Mouse (Mus musculus) CH12.LX (cell line): ENCODE measurements around the gene Gen1. TPM values are rescaled to one million over a fixed set of nuclear protein-coding genes. Genes with fewer than 3 reads are reported as not detected.

ENCODE experiments used
- DNase-seq: peaks from one replicate; pipeline ENCODE4 v3.0.0-alpha.2; 2013; ENCODE audit errors: extremely low read depth
- H3K27ac ChIP-seq: 2 replicates; pipeline ENCODE4 v1.5.1; 2012; ENCODE audit warnings: low read depth, mild to moderate bottlenecking, control low read depth, moderate library complexity; ENCODE audit not compliant: insufficient read depth
- H3K27me3 ChIP-seq: replicated peaks from 2 replicates; pipeline ENCODE3; 2012; ENCODE audit warnings: inconsistent platforms
- H3K36me3 ChIP-seq, 2 experiments: replicated peaks in 1 of 2; 2 replicates each; pipeline versions ENCODE3 to v1.6.1; 2012; ENCODE audit warnings: inconsistent platforms in 1 of 2, low read length in 1 of 2, mild to moderate bottlenecking in 1 of 2, mixed read lengths in 1 of 2, moderate library complexity in 1 of 2; ENCODE audit not compliant: control insufficient read depth in 1 of 2, insufficient read depth in 1 of 2
- H3K4me1 ChIP-seq, 2 experiments: 2 replicates each; pipeline ENCODE4 v1.6.1; 2012; ENCODE audit warnings: inconsistent platforms in 1 of 2, moderate library complexity in 1 of 2; ENCODE audit not compliant: insufficient read depth in 2 of 2, control insufficient read depth in 1 of 2
- H3K4me2 ChIP-seq: 2 replicates; pipeline ENCODE4 v1.6.1; 2012; ENCODE audit warnings: low read depth, mild to moderate bottlenecking, control low read depth; ENCODE audit not compliant: poor library complexity, insufficient read depth, severe bottlenecking
- H3K4me3 ChIP-seq, 3 experiments: fragments of 150-350 bp in 1 of 3; sonication (generic) in 1 of 3; replicated peaks in 1 of 3; 2 replicates each; pipeline versions ENCODE3 to v1.5.1; 2011 to 2012; ENCODE audit warnings: low read depth in 2 of 3, low read length in 2 of 3, mild to moderate bottlenecking in 2 of 3, moderate library complexity in 2 of 3, control low read depth in 1 of 3, improper control_type of control experiment in 1 of 3, inconsistent platforms in 1 of 3, mixed read lengths in 1 of 3; ENCODE audit not compliant: poor library complexity in 1 of 3
- H3K79me2 ChIP-seq: replicated peaks from 2 replicates; pipeline ENCODE4 v1.6.1; 2012; ENCODE audit warnings: mild to moderate bottlenecking, moderate library complexity; ENCODE audit not compliant: control insufficient read depth, poor library complexity, insufficient read depth, severe bottlenecking; ENCODE audit errors: extremely low read depth
- H3K9ac ChIP-seq: 2 replicates; pipeline ENCODE4 v1.6.1; 2012; ENCODE audit warnings: low read depth, mild to moderate bottlenecking, control low read depth, moderate library complexity; ENCODE audit not compliant: insufficient read depth
- H3K9me3 ChIP-seq: replicated peaks from 2 replicates; pipeline ENCODE3; 2012; ENCODE audit warnings: low read length, inconsistent platforms, mixed read lengths
- BHLHE40 ChIP-seq: IDR thresholded peaks from 2 replicates; pipeline ENCODE4 v1.6.1; 2011; ENCODE audit warnings: mild to moderate bottlenecking, low read depth, low read length, improper control_type of control experiment
- CHD1 ChIP-seq: IDR thresholded peaks from 2 replicates; pipeline ENCODE4 v1.6.1; 2012; ENCODE audit warnings: low read depth, low read length, improper control_type of control experiment, inconsistent platforms
- CTCF ChIP-seq, 2 experiments: IDR thresholded peaks in 1 of 2; conservative IDR thresholded peaks in 1 of 2; 2 replicates each; pipeline ENCODE4 v1.5.1; 2011 to 2012; ENCODE audit warnings: low read depth in 2 of 2, low read length in 2 of 2, improper control_type of control experiment in 1 of 2, inconsistent platforms in 1 of 2, mild to moderate bottlenecking in 1 of 2, moderate library complexity in 1 of 2
- EP300 ChIP-seq: IDR thresholded peaks from 2 replicates; pipeline ENCODE4 v1.6.1; 2011; ENCODE audit warnings: low read length, improper control_type of control experiment
- ETS1 ChIP-seq: conservative IDR thresholded peaks from 2 replicates; pipeline ENCODE4 v1.6.1; 2012; ENCODE audit warnings: low read depth, mild to moderate bottlenecking, inconsistent platforms, low read length, improper control_type of control experiment, moderate library complexity
- GABPA ChIP-seq: IDR thresholded peaks from 2 replicates; pipeline ENCODE4 v1.6.1; 2012; ENCODE audit warnings: low read depth, low read length, improper control_type of control experiment, inconsistent platforms; ENCODE audit not compliant: insufficient replicate concordance
- IRF4 ChIP-seq: IDR thresholded peaks from 2 replicates; pipeline ENCODE4 v1.6.1; 2014; ENCODE audit warnings: low read depth, mild to moderate bottlenecking, inconsistent platforms, low read length, improper control_type of control experiment
- KAT2A ChIP-seq: IDR thresholded peaks from 2 replicates; pipeline ENCODE4 v1.6.1; 2012; ENCODE audit warnings: low read length, improper control_type of control experiment, inconsistent platforms; ENCODE audit not compliant: insufficient replicate concordance
- MEF2A ChIP-seq: IDR thresholded peaks from 2 replicates; pipeline ENCODE4 v1.6.1; 2014; ENCODE audit warnings: low read depth, mild to moderate bottlenecking, inconsistent platforms, low read length, improper control_type of control experiment, borderline replicate concordance
- NELFE ChIP-seq: IDR thresholded peaks from 2 replicates; pipeline ENCODE4 v1.6.1; 2011; ENCODE audit warnings: low read depth, low read length, improper control_type of control experiment
- PAX5 ChIP-seq: IDR thresholded peaks from 2 replicates; pipeline ENCODE4 v1.6.1; 2012; ENCODE audit warnings: low read length, inconsistent platforms, mixed read lengths
- RAD21 ChIP-seq: IDR thresholded peaks from 2 replicates; pipeline ENCODE4 v1.6.1; 2011; ENCODE audit warnings: low read depth, mild to moderate bottlenecking, low read length, improper control_type of control experiment, moderate library complexity
- RCOR1 ChIP-seq: conservative IDR thresholded peaks from 2 replicates; pipeline ENCODE4 v1.6.1; 2012; ENCODE audit warnings: low read depth, mild to moderate bottlenecking, inconsistent platforms, low read length, improper control_type of control experiment
- TBP ChIP-seq: conservative IDR thresholded peaks from 2 replicates; pipeline ENCODE4 v1.6.1; 2011; ENCODE audit warnings: low read depth, low read length, improper control_type of control experiment
- TCF12 ChIP-seq: IDR thresholded peaks from 2 replicates; pipeline ENCODE4 v1.6.1; 2014; ENCODE audit warnings: low read depth, mild to moderate bottlenecking, inconsistent platforms, low read length, improper control_type of control experiment
- UBTF ChIP-seq: IDR thresholded peaks from 2 replicates; pipeline ENCODE4 v1.6.1; 2012; ENCODE audit warnings: low read depth, mild to moderate bottlenecking, inconsistent platforms, low read length, improper control_type of control experiment, moderate library complexity
- USF1 ChIP-seq: IDR thresholded peaks from 2 replicates; pipeline ENCODE4 v1.6.1; 2014; ENCODE audit warnings: low read depth, mild to moderate bottlenecking, inconsistent platforms, low read length, improper control_type of control experiment
- USF2 ChIP-seq: conservative IDR thresholded peaks from 2 replicates; pipeline ENCODE4 v1.6.1; 2011; ENCODE audit warnings: low read depth, low read length, improper control_type of control experiment
- ZC3H11A ChIP-seq: IDR thresholded peaks from 2 replicates; pipeline ENCODE4 v1.6.1; 2012; ENCODE audit warnings: low read depth, mild to moderate bottlenecking, inconsistent platforms, low read length, improper control_type of control experiment
- ZMIZ1 ChIP-seq: IDR thresholded peaks from 2 replicates; pipeline ENCODE4 v1.6.1; 2012; ENCODE audit warnings: low read depth, mild to moderate bottlenecking, inconsistent platforms, low read length, improper control_type of control experiment
- dilution Hi-C: fragments of 300-500 bp; cut with MboI; formaldehyde crosslinking; loops from 2 replicates; pipeline ENCODE4 v1.14.3; 2020; ENCODE audit warnings: low sequenced_read_pairs; ENCODE audit not compliant: extremely low pct_unique_long_range_greater_than_20kb, extremely low pct_ligation_motif_present
- in situ Hi-C: fragments of 300-500 bp; cut with MboI; formaldehyde crosslinking; loops from 3 replicates; pipeline ENCODE4 v1.14.3; 2019; ENCODE audit warnings: low sequenced_read_pairs, low pct_ligation_motif_present, low pct_unique_long_range_greater_than_20kb, mixed read lengths
- polyA plus RNA-seq: library from polyadenylated mRNA; unstranded; fragments of >175 nt; gene quantifications from 2 replicates; pipeline ENCODE4 v1.2.1, GENCODE M21; 2012; ENCODE audit warnings: low read depth; ENCODE audit not compliant: insufficient read length
- total RNA-seq, 2 experiments: library from RNA; depleted of rRNA; stranded (reverse); fragments of 300-350 nt in 1 of 2; fragments of >200 nt in 1 of 2; gene quantifications; 2 replicates each; pipeline ENCODE4 v1.2.3; 2012 to 2014

Gen1 gene
- total and polyA plus RNA-seq, 3 experiments, result 13.2 to 15.3 (median 14.4) TPM

DNA sequence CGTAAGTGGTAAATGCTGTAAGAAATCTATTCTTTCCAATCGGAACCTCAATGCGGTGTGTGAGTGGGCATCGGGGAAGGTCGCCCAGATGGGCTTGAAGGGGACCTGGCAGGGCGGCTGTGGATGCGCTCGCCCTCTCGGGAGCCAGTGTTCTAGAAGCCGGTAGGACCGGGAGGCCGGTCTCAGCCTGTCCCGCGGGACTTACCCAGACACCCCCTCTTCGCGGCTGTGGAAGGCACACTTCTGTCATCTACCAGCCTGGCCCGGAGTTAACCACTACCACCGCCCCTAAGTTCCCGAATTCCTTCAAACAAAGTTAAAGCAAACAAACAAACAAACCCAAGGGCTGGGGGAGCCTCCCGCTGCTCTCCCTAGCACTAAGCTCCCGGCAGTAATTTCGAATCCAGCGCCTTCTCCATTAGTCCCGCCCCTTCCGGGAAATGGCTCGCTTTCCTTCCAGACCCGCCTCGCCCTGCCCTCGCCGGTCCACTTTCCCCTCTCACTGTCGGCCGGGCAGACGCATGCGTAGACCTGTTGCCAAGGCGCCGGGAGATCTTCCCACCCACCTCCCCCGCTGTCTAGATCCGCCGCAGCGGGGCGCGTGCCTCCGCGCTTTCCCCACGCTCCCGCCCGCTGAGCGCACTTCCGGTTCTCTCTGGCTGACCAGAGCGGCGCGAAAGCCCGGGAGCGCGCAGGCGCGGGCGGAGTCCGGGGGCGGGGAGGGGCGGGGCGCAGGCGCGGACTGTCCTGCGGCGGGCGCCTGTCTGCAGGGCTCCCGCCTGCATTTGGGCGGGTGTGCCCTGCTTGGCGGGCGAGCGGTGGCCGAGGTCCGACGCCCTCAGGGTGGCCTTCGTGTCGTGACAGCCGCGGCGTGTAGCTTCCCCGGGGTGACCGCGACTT, at the start of gene Gen1, which contains the start of gene Smc6 (continued):
- no peak for TF ChIP-seq UBTF

DNA sequence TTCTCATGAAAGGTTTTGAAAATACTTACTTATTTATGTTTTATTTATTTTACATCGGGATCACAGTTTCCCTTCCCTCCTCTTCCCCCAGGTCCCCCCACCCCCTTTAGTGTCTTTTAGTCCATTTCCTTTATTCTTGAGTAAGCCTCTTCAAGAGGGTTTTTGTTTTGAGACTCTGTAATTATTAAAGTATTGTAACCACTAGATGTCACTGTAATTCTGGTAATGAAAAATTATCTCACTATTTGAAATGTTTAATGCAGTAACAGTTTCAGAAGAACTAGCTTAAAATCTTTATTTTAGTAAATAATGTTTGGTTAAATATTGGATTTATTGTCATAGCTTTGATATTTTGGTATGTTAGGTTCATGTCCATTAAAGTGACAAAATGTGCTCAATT, 48.2 kb upstream of the Gen1 start:
- Histone ChIP-seq H3K9ac (no peak overlapping the region), H3K36me3 (peaks cover 28 to 77% of the 10 kb centered on the region in 2 experiments), H3K4me1 (peaks cover 0 to 3% of the 10 kb centered on the region in 2 experiments; a peak in 1 of 4 replicates), H3K4me3 (no peak overlapping the region), H3K4me2 (no peak overlapping the region)
- in situ Hi-C loops, result no loop called here
- DNase-seq, result no peak
- TF ChIP-seq CTCF (conservative IDR thresholded peaks at IDR 0.05 in 1 of 2, IDR thresholded peaks at IDR 0.05 in 1 of 2; ENCODE audit: low read depth in 2 of 2, low read length in 2 of 2) (peak in 1 of 2 experiments; percentile 29; a peak in 1 of 4 replicates), IRF4 (no peak), TCF12 (no peak), NELFE (no peak), USF2 (no peak), TBP (no peak), ETS1 (no peak), GABPA (no peak), KAT2A (no peak), ZMIZ1 (no peak), RAD21 (peak; percentile 17), PAX5 (no peak), EP300 (no peak)
- TF ChIP-seq, all 38 proteins: peak for 2
- Histone ChIP-seq H3K27ac (no peak overlapping the region), H3K9me3 (no peaks in the 10 kb centered on the region), H3K27me3 (no peaks in the 10 kb centered on the region), H3K79me2 (no peaks in the 10 kb centered on the region)
- dilution Hi-C loops, result no loop called here

DNA sequence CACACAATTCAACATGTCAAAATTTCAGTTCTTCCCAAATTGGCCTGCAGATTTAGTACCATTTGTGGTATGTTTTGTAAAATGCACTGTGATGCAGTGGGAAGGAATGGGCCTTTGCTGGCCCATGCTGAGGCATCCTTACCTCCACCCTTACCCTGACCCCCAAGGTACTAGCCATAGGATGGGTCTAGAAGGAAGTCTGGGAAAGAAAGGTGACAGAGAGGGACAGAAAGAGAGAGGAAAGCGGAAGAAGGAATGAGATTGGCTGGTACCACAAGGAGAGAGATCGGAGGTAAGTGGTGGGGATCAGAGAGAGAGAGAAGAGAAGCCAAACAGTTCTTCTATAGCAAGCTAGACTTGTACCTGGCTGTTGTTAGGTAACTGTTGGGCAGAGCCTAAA, 45.5 kb upstream of the Gen1 start:
- in situ Hi-C loops (no loop called here), dilution Hi-C loops (no loop called here)
- H3K9ac ChIP-seq, result no peak overlapping the region
- no peak overlapping the region for H3K4me2 ChIP-seq
- H3K27ac ChIP-seq, result no peak overlapping the region
- H3K36me3 ChIP-seq, result peaks cover 43 to 79% of the 10 kb centered on the region in 2 experiments
- DNase-seq, result no peak
- H3K4me1 ChIP-seq, result no peaks in the 10 kb centered on the region
- no peak overlapping the region for H3K4me3 ChIP-seq
- no peak for TF ChIP-seq ZMIZ1
- TF ChIP-seq RAD21, result no peak
- no peak for TF ChIP-seq USF1
- no peak for TF ChIP-seq BHLHE40
- no peak for TF ChIP-seq PAX5
- no peak for TF ChIP-seq ETS1
- TF ChIP-seq IRF4, result no peak
- TF ChIP-seq RCOR1, result no peak
- TF ChIP-seq EP300, result no peak
- no peak for TF ChIP-seq CHD1
- TF ChIP-seq MEF2A, result no peak
- no peak for TF ChIP-seq ZC3H11A
- TF ChIP-seq TCF12, result no peak
- TF ChIP-seq NELFE, result no peak
- TF ChIP-seq, all 38 proteins: peak for 0
- Histone ChIP-seq H3K79me2 (no peaks in the 10 kb centered on the region), H3K27me3 (no peaks in the 10 kb centered on the region), H3K9me3 (no peaks in the 10 kb centered on the region)
